Mouse (Mus musculus) myocyte (in vitro differentiated cells): ENCODE data around the gene Uggt1.

ENCODE experiments used
- CEBPB ChIP-seq: IDR thresholded peaks from 2 replicates; pipeline ENCODE4 v1.6.1; 2011; ENCODE audit warnings: mild to moderate bottlenecking, moderate library complexity; ENCODE audit not compliant: poor library complexity, insufficient read depth, severe bottlenecking
- E2F4 ChIP-seq: IDR thresholded peaks from one replicate; pipeline ENCODE4 v1.6.1; 2011; ENCODE audit warnings: mild to moderate bottlenecking, control low read depth, moderate library complexity; ENCODE audit not compliant: insufficient read depth
- MYOD1 ChIP-seq, 3 experiments: IDR thresholded peaks; one replicate each; pipeline ENCODE4 v1.6.1; 2011; ENCODE audit warnings: control low read depth in 2 of 3, low read depth in 2 of 3, mild to moderate bottlenecking in 2 of 3, moderate library complexity in 1 of 3; ENCODE audit not compliant: insufficient read length in 2 of 3, control insufficient read depth in 1 of 3
- MYOG ChIP-seq, 3 experiments: IDR thresholded peaks; one replicate each; pipeline ENCODE4 v1.6.1; 2011; ENCODE audit warnings: control low read depth in 2 of 3, low read depth in 2 of 3, mild to moderate bottlenecking in 2 of 3; ENCODE audit not compliant: insufficient read length in 2 of 3, control insufficient read depth in 1 of 3, insufficient read depth in 1 of 3
- POLR2A ChIP-seq: IDR thresholded peaks from one replicate; pipeline ENCODE4 v1.6.1; 2011; ENCODE audit warnings: low read depth, mild to moderate bottlenecking, control low read depth, moderate library complexity; ENCODE audit not compliant: insufficient read length
- POLR2AphosphoS2 ChIP-seq: IDR thresholded peaks from one replicate; pipeline ENCODE4 v1.6.1; 2011; ENCODE audit warnings: low read depth, control low read depth; ENCODE audit not compliant: insufficient read length
- TCF12 ChIP-seq: IDR thresholded peaks from one replicate; pipeline ENCODE4 v1.6.1; 2011; ENCODE audit warnings: mild to moderate bottlenecking, control low read depth; ENCODE audit not compliant: poor library complexity, insufficient read depth, severe bottlenecking
- TCF3 ChIP-seq: IDR thresholded peaks from one replicate; pipeline ENCODE4 v1.6.1; 2011; ENCODE audit warnings: low read depth, control low read depth; ENCODE audit not compliant: insufficient read length
- USF1 ChIP-seq: IDR thresholded peaks from one replicate; pipeline ENCODE4 v1.6.1; 2011; ENCODE audit warnings: low read depth, mild to moderate bottlenecking, control low read depth, moderate library complexity

GRCm38 (mm10) chr1:36267595-36267994 is 23.1 kb upstream of the Uggt1 start:
- TF ChIP-seq POLR2A (no peak), TCF12 (no peak), MYOD1 (IDR thresholded peaks at IDR 0.05; ENCODE audit: control insufficient read depth in 1 of 3, insufficient read length in 2 of 3, low read depth in 2 of 3) (no peak), E2F4 (no peak), USF1 (no peak), POLR2AphosphoS2 (no peak), MYOG (IDR thresholded peaks at IDR 0.05; ENCODE audit: control insufficient read depth in 1 of 3, insufficient read depth in 1 of 3, insufficient read length in 2 of 3, low read depth in 2 of 3) (no peak), TCF3 (no peak), CEBPB (no peak)
